Mouse (Mus musculus) spleen, adult 18-20 months (tissue): ENCODE measurements around the gene Sfswap.
"Not testable (repeated sequence)": the region's sequence is repeated elsewhere in the genome, so short reads cannot be mapped to it uniquely, and the experiment has no call there.

ENCODE experiments used
- DNase-seq, 2 experiments: peaks; one replicate each; pipeline ENCODE4 v3.0.0; 2022; ENCODE audit warnings: mixed read lengths in 2 of 2

Gene Sfswap

DNA sequence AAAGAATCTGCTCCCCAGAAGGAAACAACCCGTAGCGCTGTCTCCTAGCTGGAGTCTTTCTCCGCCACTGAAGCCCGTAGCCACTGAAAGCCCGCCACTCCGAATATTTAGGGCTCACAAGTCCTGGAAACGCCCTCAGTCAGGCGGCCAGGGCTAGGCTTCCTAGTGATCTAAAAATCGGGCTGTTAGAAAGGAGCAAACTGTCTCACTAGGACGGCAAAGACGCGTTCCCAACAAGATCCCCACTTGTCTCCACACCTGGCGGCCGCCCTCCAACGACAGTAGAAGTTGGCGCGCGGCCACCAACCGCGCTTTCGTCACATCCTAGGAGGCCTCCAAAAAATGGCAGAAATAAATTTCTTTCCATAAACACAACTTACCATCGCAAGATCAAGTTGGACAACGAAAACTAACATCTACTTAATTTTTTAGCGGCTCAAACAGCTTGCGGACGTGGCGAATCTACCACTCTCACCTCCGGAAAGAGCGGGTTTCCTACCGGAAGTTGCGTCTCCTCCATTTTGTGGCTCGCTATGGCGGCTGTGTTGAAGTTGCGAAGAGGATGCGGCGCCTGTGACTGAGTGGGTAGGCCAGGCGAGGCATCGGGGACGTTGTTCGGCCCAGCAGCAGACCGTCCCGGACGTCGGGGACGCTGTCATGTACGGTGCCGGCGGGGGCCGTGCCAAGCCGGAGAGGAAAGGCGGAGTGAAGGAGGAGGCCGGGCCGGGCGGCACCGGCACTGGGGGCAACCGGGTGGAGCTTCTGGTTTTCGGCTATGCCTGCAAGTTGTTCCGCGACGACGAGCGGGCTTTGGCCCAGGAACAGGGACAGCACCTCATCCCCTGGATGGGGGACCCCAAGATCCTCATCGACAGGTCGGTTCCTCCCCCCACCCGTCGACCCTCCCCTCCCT, at the start of gene Sfswap:
Sfswap (plus strand) TSS at position 500 of the 913 bp plus-strand sequence.
- peak; percentile 61 to 79 for DNase-seq

DNA sequence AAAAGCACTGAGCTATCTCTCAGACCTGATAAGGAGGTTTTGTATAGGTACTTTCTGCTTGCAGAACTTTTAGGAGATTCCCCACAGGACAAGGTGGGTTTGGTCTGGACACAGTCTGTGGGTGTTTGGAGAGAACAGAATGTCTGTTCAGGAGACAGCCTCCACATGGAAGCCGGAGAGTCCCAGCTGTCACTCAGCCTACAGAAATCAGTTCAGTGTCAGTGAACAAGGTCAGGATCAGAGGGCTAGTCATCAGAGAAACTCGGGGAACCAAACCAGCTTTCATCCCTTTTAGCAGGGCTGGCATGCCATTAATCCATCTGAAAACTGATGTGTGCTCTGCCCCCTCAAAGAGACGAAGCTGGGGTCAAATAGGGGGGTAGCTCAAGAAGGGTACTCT, 48.5 kb upstream of the Sfswap start:
- DNase-seq: no peak

DNA sequence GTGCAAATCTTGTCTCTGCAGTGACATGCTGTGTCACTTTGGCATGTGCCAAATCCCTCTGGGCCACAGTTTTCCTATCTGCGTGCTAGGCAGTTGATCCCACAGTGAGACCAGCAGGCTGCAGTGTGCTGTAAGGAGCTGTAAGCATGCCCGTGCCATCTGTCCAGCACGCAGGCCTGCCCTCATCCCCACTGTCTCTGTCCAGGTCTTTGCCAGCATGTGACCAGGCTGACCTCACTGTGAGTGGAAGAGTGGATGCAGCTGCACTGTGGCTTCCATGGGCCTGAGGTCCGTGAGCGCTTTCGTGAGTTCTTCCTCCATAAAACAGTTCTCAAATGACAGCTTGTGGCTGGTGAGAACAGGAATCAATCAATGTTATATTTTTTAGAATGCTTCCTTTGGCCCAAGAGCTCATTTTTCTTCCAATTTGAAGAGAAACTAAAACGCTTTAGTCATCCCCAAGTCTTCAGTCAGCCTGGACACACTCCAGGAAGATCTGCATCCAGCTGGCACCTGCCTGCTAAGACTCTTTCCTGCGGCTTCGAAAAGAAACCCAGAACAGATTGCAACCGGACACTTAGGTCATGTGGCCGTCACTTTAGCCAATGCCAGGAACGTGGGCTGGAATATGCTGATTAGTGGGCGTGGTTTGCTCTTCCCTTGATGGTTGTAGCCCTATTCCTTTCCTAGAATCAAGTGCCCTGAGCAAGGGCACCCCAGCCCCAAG, 46.1 kb upstream of the Sfswap start:
- peak in 1 of 2 experiments; percentile 2 for DNase-seq

DNA sequence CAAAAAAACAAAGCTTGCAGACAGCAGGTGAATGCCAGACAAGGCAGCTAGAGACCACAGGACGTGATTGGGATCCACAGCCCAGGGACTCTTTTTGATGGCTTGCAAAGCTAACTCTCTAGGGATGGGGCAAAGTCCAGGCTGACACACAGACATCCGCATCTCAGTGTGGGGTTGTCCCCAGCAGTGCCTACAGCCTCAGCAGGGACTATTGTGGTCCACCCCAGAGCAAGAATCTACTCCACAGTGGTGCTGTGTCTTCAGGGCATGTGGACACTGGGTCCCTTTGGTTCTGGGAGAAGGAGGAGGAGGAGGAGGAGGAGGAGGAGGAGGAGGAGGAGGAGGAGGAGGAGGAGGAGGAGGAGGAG, 45.5 kb upstream of the Sfswap start:
- no peak for DNase-seq

DNA sequence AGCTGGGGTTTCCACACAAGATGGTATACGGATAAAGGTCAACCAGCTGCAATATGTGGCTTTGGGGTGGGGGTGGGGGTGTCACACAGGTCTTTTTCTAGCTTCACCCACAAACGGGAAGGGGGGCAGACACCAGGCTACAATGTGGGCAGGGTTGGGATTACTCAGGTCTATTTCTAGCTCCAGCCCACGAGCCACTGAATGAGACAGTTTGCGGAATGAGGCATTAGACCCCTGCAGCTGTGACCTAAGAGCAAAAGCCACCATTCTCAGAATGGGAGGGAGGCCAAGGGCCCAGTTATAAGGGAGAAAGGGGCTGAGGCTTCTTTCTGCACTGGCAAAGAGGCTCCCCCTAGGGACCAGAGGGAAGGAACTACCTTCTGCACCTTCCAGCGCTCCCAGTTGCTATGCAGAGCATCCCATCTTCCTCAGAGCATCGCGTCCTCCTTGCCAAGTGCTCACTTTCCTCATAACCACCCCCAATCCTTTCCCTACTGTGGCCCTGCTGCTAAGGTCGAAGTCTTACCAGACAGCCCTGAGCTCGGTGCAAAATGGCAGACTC, 44.4 kb upstream of the Sfswap start:
- no peak for DNase-seq

DNA sequence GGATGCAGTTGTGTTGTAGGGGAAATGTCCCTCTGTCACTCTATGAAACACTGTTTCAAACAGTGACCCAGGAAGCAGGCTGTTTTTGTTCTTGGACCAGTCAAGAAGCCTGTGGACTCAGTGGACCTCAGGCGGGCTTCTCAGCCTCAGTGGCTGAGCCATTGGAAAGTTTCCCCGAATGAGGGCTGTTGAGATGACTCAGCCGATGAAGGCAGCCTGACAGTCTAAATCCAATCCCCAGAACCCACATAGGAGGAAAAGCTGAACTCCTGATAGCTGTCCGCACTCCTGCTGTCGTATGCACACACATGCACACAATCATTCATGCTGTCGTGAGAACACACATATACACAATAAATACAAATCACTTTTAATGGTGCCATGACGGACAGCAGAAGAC, 42.9 kb upstream of the Sfswap start:
- no peak for DNase-seq

DNA sequence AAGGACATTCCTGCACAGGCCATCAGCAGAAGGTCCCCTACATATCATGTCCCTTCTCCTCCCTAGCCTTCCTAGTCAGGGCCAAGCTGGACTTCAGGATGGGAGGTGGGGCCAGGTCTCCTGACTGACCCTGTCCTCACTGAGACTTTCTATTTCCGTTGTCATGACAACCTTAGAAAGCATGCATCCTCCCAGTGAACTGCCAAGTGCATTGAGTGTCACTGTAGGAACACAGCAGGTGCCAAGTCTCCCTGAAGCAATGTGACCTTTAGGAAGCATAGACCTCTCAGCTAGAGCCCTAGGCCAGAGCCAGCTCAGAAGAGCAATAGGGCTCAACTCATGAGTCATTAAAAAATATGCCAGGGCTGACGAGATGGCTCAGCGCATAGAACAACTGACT, 42.5 kb upstream of the Sfswap start:
- no peak for DNase-seq

DNA sequence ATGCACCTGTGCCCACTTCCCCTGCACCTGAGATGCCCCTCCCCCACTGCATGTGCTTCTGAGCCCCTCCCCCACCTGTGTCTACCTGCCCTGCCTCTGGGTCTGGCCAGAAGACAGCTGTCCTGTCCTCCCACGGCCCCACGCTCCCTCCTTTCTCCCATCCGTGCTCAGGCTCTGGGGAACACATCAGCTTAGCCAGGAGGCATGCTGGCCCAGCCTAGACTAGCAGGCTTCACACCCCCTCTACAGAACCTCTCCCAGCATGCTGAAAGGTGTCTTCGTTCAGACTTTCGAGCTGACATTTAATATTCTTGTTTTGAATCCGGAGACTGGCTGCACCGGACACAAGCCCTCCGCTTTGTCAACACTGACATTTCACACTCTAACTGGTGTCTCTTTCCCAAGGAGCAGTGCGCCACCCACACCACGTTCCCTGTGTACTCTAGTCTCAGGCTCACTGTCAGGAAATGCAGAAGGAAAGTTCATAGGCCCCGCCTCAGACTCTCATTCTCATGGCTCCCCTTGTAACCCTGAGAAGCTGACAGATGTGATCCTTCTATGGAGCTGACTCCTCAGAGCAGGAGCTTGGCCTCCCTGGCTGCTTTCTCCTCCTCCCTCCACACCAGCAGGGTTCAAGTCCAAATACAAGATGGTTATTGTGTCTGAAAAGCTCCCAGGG, 40.1 kb upstream of the Sfswap start:
- DNase-seq: no peak

DNA sequence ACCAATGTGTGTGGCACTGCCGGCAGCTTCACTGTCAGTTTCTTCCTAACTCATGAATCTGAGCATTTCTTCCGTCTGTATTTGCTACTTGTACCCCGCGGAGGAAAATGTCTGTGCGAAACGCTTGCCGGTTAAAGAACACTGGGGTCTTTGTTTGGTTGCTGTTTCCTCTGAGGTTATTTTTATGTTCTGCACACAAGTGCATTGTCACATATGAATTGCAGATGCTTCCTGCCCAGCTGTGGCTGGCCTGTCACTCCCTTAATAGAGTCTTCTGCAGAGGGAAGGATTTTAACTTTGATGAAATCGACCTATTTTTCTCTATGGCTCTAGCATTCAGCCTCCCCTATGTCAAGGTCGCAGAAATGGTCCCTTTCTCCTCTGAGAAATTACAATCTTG, 37.4 kb upstream of the Sfswap start:
- DNase-seq: not testable (repeated sequence)

DNA sequence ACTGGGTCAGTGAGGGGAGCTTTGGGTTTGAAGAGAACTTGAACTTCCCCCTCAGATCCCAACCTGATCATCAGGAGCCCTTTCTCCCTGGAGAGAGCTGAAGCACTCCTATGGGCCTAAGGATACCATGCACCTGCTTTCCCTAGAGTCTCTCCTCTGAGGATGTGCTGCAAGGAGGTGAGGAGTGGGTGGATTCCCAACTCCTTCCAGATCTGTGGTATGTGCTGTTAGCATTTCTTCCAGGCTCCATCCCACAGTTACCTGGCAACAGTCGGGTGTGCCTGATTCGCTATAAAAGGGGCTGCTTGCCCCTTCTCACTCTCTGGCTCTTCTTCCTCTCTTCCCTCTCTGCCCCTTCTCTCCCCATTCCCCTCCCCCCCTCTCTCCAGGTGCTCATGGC, 35.2 kb upstream of the Sfswap start:
- no peak for DNase-seq

DNA sequence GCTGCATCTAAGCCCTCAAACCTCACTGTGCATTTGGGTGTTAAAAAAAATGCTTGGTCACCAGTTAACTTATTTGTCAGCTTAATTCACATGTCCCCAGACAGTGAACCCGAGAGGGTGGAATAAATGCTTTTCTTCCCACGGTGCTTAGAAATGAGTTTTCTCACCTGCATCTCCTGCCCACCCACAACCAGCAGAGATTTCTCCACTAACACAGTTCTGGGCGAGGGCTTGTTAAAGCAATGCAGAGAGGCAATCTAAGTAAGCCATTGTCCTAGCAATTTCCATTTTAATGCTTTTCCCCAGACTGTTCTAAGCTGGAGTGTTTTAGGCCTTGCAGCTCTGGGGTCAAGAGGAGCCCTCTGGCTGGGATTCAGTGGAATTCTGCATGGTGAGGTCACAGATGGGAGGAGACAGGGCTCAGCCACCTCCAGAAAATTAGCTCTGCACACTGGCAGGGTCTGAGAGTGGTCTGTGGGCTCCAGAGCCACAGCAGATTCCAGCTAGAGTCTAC, 25.4 kb upstream of the Sfswap start:
- no peak for DNase-seq

DNA sequence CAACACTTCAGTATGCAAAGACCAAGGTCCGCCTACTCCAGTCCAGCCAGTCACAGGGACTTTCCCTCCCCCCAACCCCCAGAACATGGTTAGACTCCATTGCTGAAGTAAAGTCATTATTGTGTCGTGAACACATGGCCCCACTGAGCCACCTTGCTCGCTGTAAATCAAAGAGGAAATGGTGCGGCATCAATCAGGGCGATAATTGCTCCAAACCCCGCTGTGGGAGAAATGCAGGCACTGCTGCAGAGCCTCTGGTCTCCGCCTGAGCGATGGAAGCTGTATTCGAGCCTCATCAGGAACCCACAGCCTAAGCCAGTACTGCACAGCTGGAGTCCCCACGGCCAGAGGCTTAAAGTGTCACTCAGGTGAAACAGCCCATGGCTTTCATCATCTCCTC, 11.1 kb upstream of the Sfswap start:
- DNase-seq: no peak

DNA sequence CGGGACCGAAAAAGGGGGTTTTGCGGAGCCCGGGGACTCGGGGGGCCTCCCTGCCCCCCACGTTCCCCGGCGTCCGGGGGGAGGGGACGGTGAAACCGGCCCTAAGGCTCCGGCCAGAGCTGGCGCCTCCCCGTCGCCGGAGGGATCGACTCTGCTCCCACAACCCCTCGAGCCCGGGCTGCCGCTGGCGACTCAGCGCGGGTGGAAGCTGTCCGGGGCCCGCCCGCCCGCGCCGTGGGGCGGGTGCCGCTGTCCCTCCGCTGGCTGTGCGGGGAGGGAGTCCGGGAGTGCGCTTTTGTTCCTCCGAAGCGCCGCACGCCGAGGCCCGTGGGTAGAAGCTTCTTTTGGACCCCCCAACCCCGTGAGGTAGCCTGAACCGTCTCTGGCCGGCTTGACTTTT, 650 bp downstream of the Sfswap start:
- peak; percentile 11 to 12 for DNase-seq

DNA sequence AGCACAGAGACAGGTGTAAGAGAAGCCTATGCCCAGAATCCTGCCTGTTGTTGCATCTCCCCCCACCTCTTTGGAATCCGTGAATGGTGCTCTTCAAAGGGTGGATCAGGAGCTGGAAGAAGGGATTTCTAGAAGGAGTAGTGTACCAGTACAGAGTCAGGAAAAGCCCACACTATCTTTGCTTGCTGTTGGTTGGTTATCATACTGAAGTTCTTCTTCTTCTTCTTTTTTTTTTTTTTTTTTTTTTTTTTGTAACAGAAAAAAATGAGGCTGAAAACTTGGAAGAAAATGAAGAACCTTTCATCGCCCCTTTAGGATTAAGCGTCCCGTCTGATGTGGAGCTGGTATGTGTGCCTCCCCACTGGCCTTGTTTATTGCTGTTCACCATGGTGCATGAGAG, 5.9 kb downstream of the Sfswap start:
- DNase-seq: no peak

DNA sequence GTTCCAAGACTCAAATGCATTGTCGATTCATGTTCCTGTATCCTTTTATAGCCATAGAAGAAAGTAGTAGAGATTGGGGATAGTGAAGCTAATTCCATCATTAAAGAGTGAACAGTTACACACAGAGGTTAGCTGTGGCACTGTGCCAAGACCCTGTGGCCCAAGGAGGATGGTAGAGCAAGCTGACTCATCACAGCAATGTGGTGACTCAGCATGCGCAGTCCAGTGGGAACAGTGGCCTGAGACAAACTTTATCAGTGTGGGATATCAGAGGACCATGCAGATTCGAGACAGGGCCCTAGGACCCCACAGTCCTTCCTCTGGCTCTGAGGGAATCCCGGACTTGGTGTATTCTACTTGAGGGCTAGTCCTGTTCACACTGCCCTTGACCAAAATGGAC, 17.2 kb downstream of the Sfswap start:
- no peak for DNase-seq

DNA sequence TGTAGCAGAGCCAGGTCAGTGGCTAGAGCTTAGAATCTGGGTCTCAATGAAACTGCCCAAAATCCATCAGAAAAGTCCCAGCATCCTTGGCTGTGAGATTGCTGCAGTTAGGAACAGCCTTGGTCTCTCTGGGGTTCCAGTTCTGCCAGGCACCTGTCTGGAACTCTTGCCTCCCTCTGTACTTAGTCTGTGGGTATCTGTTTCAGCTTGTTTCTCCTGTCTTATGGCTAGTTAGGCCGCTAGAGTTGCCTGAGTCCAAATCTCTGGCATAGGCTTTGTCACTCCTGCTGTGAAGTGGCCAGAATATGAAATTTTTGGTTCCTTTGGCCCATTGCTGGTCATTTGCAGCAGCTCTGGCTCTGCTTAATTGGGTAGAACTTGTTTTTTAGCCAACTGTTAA, 17.8 kb downstream of the Sfswap start:
- DNase-seq: no peak

DNA sequence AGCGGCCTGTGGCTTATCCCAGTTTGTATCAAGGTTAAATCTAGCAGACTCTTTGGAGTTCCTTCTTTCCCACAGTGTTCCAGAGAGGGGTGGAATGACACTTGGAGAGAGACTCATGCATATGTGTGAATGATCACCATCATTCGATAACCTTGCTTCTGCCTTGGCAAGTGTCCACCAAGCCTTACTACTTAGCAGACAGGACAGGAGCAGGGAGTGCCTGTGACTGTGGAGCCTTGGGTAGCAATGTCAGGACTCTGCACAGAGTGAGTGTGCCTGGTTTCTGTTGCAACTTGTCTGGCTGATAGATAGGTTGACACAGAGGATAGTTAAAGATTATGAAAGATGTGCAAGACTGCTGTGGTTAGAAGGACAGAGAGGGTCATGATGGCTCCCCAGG, 18.6 kb downstream of the Sfswap start:
- DNase-seq: no peak

DNA sequence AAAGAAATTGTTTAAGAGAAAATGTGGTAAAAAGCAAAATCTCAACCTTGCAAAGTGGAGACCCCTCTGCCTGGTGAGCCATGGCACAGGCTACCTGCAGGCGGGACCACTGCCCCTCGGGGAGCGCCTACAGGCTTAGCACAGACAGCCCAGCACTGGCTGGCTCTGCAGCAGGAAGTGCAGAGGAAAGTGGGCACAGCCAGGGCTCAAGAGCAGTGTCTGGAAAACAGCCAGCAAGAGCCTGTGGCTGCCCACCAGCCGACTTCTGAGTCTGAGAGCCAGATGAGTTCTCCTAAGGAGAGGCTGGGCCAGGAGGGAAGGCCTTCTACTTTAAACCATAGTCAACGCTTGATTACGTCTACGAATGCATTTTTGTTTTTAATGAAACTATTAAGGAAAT, 20.5 kb downstream of the Sfswap start:
- no peak for DNase-seq

DNA sequence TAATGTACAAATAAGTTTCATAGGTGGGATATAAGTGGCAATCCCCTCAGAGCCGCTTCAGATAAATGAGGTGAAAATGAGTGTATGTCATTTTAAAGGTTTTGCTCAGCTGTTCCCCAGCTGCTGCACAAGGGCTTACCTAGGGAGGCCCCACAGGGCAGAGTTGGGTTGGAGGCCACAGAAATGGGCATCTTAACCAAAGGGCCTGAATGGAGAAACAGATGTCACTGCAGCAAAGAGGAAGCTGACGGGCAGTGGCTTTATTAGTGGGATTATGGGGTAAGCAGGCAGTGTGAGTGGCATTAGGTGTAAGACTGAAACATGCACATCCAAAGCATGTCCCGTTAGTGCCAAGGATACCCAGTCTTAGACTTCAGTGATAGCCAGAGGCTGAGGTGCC, 20.9 kb downstream of the Sfswap start:
- no peak for DNase-seq

DNA sequence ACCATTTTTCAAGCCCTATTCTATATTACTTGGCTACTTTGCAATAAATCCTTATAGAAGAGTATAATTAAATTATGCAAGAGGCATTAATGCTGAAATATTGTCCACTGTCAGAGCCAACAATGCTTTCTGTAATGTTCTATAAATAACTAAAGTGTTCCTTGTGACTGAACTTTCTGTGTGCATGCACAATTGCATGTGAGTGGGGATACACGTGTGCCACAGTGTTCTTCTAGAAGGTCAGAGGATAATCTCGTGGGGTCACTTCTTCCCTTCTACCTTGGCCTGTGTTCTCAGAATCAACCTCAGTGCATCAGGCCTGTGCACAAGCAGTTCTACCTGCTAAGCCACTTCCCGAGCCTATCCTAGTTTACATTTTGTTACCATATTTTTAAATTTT, 22.1 kb downstream of the Sfswap start:
- DNase-seq: no peak

DNA sequence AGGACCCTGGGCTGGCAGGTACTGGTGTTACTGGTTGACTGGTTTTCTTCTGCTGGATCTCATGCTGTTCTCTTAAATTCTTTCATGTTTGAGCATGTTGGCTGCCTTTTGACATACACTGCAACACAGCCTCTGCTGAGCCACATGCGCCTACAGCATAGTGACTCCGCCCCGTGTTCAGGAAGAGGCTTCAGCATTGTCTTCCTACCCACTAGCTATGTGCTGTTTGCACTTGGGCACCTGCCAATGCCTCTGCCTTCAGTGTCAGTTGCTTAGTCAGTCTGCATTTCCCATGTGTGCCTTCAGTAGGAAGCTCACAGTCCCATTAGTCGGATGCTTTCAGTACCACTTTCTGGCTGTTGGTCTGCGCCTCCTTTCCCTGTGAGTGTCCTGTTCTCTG, 23.7 kb downstream of the Sfswap start:
- DNase-seq: no peak

DNA sequence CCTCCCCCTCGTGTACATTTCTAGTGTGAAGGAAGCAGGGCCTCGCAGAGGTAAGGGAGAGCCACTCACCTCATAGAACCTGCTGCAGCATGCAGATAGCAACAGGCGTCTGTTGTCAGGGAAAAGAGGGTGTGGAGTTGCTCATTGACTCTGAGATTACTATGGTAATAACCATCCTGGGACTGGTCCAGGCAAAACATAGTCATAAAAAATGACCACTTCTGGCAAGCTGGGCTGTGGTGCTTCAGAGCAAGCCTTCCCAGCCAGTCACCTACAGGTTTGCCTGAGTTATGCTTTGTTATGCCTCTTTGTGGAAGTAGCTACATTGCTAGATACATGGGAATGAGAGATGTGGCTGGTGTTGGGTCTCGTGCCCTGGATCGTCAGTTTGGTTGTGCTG, 26.1 kb downstream of the Sfswap start:
- no peak for DNase-seq

DNA sequence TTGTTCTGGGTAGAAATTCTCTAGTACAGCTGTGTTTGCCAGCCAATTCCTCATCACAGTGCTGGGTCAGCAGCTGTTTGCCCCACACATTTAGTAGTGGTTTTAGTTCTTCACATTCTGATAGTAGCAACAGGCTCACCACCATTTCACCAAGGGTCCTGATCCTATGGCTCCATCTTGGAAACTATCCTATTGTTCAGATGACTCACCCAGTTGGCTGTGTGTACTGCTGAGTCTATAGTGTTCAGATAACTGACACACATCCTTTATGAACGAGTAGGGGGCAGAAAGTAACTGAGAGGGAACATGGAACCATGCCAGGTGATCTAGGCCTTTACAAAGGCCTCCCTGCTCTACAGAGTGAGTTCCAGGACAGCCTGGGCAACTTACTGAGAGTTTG, 28.6 kb downstream of the Sfswap start:
- no peak for DNase-seq
